In the genomic region with DNA sequence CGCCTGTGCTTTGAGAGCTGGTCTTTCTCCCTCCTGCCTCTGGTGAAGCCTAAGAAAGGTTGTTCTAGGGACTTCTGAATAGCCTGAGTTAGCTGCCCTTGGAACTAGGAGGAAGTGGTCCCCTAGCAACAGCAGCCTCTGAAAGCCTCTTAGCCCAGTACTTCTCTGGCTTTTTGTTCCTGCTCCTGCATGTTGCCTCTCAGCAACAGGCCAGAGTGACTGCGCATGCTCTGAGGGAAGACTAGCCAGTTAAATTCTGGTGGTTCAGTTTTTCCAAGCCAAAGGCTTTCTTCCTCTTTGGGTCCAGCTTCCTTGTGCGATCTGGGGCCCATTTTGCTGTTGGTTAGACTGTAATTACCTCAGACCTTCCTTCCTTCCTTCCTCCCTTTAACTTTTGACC, we compare ENCODE assay signal across 8 mouse cellular contexts.
DNase-seq lines count a peak whose midpoint lies in the region; ATAC-seq lines count a peak whose summit lies in the region.

No protein-coding gene starts in this region.

- ATAC-seq in embryonic facial prominence, embryonic 14.5 days (ENCODE audit: low read depth): no peak
- ATAC-seq in cerebellum, adult (ENCODE audit: insufficient number of reproducible peaks, low FRiP score, low TSS enrichment): no peak
- ATAC-seq in activated CD4-positive, CD25-positive, alpha-beta regulatory T cell, adult 4 months: no peak

- H3K36me3 ChIP-seq in embryonic facial prominence, embryonic 14.5 days (ENCODE audit: control insufficient read depth, insufficient read depth, low read length): no peaks in the 10 kb centered on the region
- H3K36me3 ChIP-seq in embryonic facial prominence, embryonic 10.5 days (replicated peaks): no peaks in the 10 kb centered on the region

- no peak overlapping the region for H3K9ac ChIP-seq in embryonic facial prominence, embryonic 14.5 days (ENCODE audit: low read depth, low read length)

- intact Hi-C loops in heart, postnatal 10 days (cut with DNase I): no loop called here
- intact Hi-C loops in left cerebral cortex, postnatal 25 days (cut with DNase I): no loop called here

- no peaks in the 10 kb centered on the region for H3K4me1 ChIP-seq in embryonic facial prominence, embryonic 14.5 days (ENCODE audit: control insufficient read depth, insufficient read depth, low read length)
- peaks cover 5% of the 10 kb centered on the region; the same call in 1 of the 2 replicates for H3K4me1 ChIP-seq in embryonic facial prominence, embryonic 10.5 days

- H3K4me3 ChIP-seq in embryonic facial prominence, embryonic 14.5 days (ENCODE audit: low read depth, low read length): no peak overlapping the region
- H3K4me3 ChIP-seq in embryonic facial prominence, embryonic 10.5 days: no peak overlapping the region

- H3K9me3 ChIP-seq in embryonic facial prominence, embryonic 14.5 days (ENCODE audit: control insufficient read depth, low read length): no peaks in the 10 kb centered on the region
- no peaks in the 10 kb centered on the region for H3K9me3 ChIP-seq in embryonic facial prominence, embryonic 10.5 days

- peak; percentile 23 for DNase-seq in embryonic facial prominence, embryonic 14.5 days (ENCODE audit: low spot score)
- no peak for DNase-seq in embryonic facial prominence, embryonic 10.5 days (ENCODE audit: low spot score)
- DNase-seq in 416B (ENCODE audit: low read depth): peak; percentile 76
- peak; percentile 22 to 34 for DNase-seq in heart, postnatal 10 days
- DNase-seq in left cerebral cortex, postnatal 25 days (ENCODE audit: low spot score in 2 of 2): peak; percentile 50 to 77
- peak; percentile 14 for DNase-seq in naive thymus-derived CD4-positive, alpha-beta T cell, adult 2 months (ENCODE audit: low read depth)

- WGBS in embryonic facial prominence, embryonic 14.5 days: 69% methylated on average over 3 of the region's 3 CpGs
- WGBS in embryonic facial prominence, embryonic 10.5 days: 75% methylated on average over 3 of the region's 3 CpGs

- H3K27me3 ChIP-seq in embryonic facial prominence, embryonic 14.5 days (replicated peaks; ENCODE audit: control insufficient read depth, insufficient read depth, low read length): no peaks in the 10 kb centered on the region
- H3K27me3 ChIP-seq in embryonic facial prominence, embryonic 10.5 days (replicated peaks; ENCODE audit: low read depth, poor library complexity, severe bottlenecking): no peaks in the 10 kb centered on the region

- H3K4me2 ChIP-seq in embryonic facial prominence, embryonic 14.5 days (ENCODE audit: low read depth, low read length): no peak overlapping the region

- H3K27ac ChIP-seq in embryonic facial prominence, embryonic 14.5 days (replicated peaks; ENCODE audit: low read depth, low read length): no peak overlapping the region
- H3K27ac ChIP-seq in embryonic facial prominence, embryonic 10.5 days (replicated peaks): no peak overlapping the region
